Mouse (Mus musculus): ENCODE results near the gene Hydin.

DNA sequence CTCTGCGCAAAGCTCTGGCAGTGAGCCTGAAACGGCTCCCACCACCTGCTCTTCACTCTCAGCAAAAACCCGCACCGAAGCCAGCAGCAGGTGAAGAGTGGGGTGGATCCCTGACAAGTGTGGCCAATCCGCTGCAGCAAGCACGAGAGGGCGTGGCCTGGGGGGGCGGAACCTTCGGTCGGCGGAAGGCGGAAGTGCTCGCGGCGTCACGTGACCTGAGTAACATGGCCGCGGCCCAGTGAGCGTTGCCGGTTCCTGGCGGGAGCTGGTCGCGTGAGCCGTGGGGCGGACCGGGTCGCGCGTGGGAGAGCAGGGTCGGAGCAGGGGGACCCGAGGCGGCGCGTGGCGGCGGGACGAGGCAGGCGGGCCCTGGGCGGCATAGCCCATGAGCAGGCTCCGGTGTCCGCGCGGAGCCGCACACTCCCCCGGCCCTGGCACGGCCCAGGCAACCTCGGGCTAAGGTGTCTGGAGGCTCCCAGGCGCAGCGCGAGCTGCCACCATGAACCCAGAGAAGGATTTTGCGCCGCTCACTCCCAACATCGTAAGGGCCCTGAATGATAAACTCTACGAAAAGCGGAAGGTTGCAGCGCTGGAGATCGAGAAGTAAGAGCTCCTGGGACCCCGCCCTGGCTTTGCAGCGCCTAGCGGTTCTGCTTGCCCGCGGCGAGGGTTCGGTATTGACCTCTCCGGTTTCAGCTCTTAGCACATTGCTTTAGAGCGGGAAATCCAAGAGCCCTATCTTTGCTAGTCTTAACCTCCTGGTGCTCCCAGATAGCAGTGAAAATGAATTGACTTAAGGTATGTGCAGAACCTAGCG, 351.8 kb downstream of the Hydin start, which contains the start of gene Vac14:
- TF ChIP-seq CTCF (IDR thresholded peaks at IDR 0.05; ENCODE audit: low read depth, low read length) (no peak), GATA1 (IDR thresholded peaks at IDR 0.05; ENCODE audit: borderline replicate concordance, low read length) (no peak)
